Mouse (Mus musculus) CD4-positive naive resting alpha-beta T cell, adult 76 days (primary cell): Measurements from ENCODE around the gene Dcaf12l1. TPM values are rescaled to one million over a fixed set of nuclear protein-coding genes. Genes with fewer than 3 reads are reported as not detected.

Experiments
- total RNA-seq: library from RNA; stranded (reverse); gene quantifications from one replicate; pipeline ENCODE4 v1.2.4, GENCODE M21; 2023

The Dcaf12l1 gene
- 0.15 TPM for total RNA-seq

DNA sequence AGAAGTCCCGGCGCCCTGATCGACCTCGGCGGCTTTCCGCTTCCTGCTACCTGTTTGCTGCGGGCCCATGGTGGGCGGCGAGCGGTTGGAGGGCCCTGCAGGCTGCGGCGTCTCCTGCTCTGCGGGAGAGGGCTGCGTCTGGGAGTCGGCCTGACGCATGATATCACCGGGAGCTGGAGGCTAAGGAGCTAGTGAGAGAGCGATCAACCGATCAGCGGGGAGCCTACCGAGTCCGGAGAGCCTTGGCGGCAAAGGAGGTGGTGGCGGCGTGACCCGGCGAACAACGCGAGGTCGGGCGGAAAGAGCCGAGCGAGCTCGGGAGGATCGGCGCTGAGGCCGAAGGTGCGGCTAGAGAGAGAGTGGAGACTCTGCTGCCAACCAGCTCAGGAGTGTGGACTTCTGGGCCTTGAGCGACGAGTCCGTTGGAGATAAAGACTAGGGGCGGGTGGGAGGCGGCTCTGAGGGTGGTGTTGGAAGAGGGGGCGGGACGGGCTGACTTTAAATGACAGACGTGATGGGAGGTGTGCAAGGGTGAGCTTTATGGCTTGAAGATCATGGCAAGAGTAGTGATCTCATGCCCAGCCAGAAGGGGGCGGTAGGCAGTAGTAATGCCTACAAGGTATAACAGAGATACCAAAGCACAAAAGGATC is at the start of gene Dcaf12l1:
Gene Dcaf12l1 (minus strand): TSS at position 437 of the 651 bp plus-strand sequence.

